Mouse (Mus musculus) urinary bladder, adult 2 months (tissue): ENCODE measurements around the gene Rfx1. TPM values are rescaled to one million over a fixed set of nuclear protein-coding genes. Genes with fewer than 3 reads are reported as not detected.

Experiments used
- DNase-seq: peaks from one replicate; pipeline ENCODE4 v3.0.0; 2022; ENCODE audit warnings: low spot score
- polyA plus RNA-seq: library from polyadenylated mRNA; depleted of rRNA; stranded (reverse); fragments of >200 nt; gene quantifications from 2 replicates; pipeline ENCODE4 v1.2.3, GENCODE M21; 2012

Rfx1 gene
- polyA plus RNA-seq, 1 experiment = 8.0 TPM

- DNase-seq = no peak
These were observed 6.4 kb upstream of the Rfx1 start for GRCm38 (mm10) chr8:84060245-84060644.

- no peak for DNase-seq
These were observed 2.6 kb upstream of the Rfx1 start for GRCm38 (mm10) chr8:84063861-84064610.

GRCm38 (mm10) chr8:84065037-84065436 lies 1.6 kb upstream of the Rfx1 start, which contains the start of gene Gm10643:
Gm10643 (minus strand) TSS chr8:84065137.
- no peak for DNase-seq

DNA sequence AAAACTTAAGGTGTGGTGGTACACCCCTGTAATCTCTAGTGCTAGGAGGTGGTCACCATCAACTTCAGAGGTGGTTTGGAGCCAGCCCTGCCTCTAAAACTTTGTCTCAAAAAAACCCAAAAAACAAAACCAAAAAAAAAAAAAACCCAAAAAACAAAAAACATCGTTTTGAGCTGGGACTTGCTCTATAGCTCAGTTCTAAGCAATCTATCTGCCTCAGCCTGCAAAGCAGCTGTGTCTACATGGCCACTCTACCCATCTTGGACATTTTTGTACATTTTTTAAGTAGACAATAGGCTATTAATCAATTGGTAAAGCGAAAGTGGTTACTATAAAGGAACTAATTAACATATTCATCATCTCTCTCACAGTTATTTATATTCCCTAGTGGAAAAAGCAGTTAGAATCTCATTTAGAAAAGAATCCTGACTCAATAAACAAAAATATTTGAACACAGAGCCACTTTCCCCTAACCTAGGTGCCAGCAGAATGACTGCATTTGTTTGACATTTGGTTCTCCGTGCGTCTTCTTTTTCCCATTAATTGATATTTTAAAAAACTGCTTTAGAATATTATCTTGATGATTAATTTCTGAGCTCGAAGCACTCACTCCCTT lies 1.1 kb upstream of the Rfx1 start:
- no peak for DNase-seq

DNA sequence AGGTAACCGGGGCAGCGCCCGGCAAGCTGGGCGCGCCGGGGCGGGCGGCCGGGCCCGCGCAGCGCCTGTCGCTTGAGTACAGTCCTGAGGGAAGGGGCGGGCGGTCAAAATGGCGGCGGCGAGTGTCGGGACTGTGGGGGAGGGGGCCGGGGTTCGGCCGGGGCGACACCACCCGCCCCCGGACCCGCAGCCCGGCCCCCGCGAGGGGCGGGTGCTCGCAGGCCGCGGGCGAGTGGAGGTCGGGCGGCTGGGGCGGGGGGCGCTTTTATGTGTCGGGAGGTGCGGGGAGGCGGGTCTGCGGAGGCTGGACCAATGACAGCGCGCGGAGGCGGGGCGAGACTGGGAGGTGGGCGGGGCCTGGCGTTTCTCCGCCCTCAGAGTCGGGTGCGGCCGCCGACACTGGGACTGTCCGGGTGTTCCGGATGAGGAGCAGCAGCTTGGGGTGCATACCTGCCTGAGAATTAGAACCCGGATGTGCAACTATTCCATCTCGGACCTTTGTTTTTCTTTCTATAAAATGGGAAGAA lies 476 bp downstream of the Rfx1 start:
- peak; percentile 98 for DNase-seq

GRCm38 (mm10) chr8:84067911-84068310 lies 1.3 kb downstream of the Rfx1 start:
- no peak for DNase-seq

DNA sequence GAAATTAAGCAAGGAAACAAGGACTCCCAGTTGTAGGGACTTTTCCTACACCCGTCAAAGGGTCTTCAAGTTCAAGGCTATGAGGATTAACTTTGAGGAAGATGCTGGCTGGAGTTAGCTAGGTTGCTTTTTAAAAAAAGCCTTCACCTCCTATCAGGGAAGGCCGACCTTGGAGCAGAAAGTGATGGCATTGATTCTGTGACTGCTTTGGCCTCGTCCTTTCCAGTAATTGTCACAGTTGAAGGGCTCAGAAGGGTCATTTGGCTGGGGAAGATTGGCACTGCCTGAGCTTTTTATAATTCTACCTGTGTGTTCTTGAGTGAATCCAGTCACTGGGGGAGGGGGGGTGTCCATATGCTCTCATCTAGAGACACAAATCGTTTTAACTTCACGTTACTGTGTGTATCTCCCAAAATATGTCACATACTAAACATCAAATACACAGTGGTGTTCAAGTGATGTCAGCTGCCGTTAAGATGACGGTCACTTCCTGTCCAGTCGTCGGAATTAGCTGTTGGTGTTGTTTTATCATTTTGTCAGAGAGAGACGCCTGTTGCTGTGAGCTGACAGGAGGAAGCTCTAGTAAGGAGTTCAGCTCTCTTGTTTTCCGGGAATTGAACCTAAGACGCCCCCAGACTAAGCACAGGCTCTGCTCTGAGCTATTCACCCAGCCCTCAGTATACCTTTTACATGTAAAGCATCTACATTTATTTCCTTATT lies 1.8 kb downstream of the Rfx1 start:
- no peak for DNase-seq

DNA sequence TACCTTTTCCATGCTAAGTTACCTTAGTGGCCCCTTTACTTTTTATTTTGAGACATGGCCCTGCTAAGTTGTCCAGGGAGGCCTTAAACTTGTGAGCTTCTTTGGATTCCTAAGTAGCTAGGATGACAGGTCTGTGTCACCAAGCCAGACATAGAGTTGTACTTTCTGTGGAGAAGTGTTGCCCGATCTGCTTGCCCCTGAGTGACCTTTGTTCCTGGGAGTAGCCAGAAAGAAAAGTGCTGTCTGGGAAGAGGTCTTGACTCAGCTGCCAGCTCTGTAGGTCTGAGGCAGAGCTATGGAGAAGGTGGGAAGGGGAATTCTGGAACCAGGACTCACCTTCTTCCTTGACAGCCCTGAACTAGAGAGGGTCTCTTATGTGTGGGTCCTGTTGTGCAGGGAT lies 2.5 kb downstream of the Rfx1 start:
- DNase-seq = no peak

- no peak for DNase-seq
These were observed 3.1 kb downstream of the Rfx1 start for GRCm38 (mm10) chr8:84069750-84070149.

- no peak for DNase-seq
These were observed 3.6 kb downstream of the Rfx1 start for GRCm38 (mm10) chr8:84070241-84070640.

GRCm38 (mm10) chr8:84070667-84071066 lies 4.0 kb downstream of the Rfx1 start:
- DNase-seq = no peak

DNA sequence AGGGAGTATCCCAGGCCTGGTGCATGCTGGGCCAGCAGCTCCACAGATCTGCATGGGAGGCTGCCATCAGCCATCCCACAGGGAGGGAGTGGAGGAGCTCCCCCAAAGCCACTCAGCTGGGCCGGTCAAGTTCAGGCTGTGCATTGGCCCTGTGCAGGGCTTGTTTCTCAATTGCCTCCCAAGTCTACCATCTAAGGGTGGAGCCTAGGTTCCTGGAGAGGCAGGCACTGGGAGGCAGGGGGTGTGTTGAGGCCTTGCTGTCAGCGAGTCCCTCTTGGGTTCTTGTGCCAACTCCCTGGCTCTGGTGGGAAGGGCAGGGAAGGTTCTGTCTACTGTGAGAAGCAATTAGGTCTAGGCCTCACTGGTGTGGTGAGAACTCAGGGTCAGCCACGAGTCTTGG lies 5.3 kb downstream of the Rfx1 start:
- no peak for DNase-seq

- DNase-seq = no peak
These were observed 5.7 kb downstream of the Rfx1 start for GRCm38 (mm10) chr8:84072321-84072720.

- DNase-seq = no peak
These were observed 6.8 kb downstream of the Rfx1 start for GRCm38 (mm10) chr8:84073230-84073976.

DNA sequence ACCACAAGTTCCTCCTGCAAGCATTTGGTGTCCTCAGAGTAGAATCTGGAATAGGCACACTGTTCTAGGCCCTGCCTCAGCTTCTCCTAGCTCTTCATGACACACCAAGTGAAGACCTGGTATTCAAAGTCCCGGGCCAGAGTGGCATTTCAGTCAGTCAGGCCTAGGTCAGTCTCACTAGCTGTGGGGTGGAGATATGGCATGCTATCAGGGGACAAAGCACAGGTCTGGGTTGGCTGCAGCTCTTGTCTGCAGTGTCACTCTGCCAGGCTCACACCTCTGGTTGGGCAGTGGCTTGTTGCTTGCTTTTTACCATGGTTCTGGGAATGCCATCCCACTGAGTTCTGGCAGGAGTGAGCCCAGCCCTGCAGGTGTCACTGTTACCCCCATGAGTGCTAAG lies 9.8 kb downstream of the Rfx1 start:
- DNase-seq = no peak

DNA sequence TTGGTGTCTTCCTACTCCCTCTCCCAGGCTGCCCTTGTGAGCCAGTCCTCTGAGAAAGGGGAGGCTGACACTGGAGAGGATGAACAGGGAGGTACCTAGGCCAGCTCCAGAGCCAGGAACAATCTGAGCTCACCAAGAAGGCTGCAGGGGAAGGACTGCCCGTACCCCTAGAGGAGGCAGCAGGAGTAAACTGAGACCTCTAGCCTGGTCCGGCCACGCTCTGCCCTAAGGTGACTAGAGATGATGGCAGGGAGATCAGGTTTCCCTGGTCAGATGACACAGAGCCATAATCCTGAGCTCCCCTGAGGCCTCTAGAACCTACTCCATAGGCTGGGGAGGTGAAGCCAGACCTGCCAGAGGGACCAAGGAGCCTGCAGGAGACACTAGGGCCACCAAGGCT lies 10.2 kb downstream of the Rfx1 start:
- DNase-seq = no peak

GRCm38 (mm10) chr8:84079206-84079605 lies 12.6 kb downstream of the Rfx1 start:
- no peak for DNase-seq

DNA sequence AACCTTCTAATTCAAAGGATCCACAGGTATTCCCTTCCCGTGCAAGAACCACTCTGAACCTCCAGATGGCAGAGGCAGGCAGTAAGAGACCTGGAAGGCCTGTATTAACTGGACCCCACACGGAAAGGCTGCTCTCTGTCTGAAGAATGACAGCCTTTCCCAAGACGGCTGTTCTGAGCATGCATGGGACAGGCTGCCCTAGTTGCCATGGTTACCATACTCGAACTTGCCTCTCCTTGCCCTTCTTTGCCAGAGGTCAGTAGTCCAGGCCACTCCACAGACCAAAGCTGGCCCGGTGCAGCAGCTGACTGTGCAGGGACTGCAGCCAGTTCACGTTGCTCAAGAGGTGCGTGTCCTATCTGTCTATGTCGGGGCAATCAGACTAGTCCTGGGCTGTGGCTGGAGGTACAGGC lies 17.2 kb downstream of the Rfx1 start:
- no peak for DNase-seq

- no peak for DNase-seq
These were observed 17.9 kb downstream of the Rfx1 start for GRCm38 (mm10) chr8:84084341-84085115.

DNA sequence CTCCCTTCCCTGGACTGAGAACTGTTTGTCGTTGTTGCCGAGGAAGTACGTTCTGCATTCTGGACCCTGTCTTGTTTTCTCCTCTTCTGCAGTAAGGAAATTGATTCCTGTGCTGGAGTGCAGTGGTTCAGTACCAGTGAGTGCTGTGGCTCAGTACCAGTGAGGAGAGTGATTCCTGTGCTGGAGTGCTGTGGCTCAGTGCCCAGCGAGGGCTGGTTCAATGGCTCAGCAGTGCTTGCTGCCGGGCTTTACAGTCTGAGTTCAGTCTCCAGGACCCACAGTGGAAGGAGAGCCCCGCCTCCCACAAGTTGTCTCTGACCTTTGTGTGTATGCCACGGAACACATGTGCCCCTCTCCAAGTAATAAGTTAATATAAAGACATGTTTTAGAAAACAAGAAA lies 20.5 kb downstream of the Rfx1 start:
- no peak for DNase-seq

DNA sequence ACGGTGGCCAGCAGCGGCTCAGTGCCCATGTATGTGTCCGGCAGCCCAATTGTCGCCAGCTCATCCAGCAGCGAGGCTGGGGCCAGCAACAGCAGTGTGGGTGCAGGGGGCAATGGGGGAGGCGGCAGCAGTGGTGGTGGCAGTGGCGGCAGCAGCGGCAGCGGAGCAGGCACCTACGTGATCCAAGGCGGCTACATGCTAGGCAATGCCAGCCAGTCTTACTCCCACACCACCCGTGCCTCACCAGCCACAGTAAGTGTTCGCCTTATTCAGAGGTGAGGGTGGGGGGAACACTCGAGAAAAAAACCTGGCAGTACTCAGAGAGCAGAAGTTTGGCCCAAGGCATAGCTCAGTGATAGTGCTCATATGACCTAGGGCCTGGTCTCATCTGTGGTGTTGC lies 21.2 kb downstream of the Rfx1 start:
- no peak for DNase-seq
